Mouse (Mus musculus) adrenal gland, adult (tissue): ENCODE measurements around the gene Smim12.

Source experiments
- DNase-seq, 2 experiments: peaks; one replicate each; pipeline ENCODE4 v3.0.0; 2022 to 2023; ENCODE audit warnings: low spot score in 1 of 2; ENCODE audit not compliant: inconsistent age in 2 of 2

The Smim12 gene

GRCm38 (mm10) chr4:127233416-127234125 lies 10.0 kb upstream of the Smim12 start:
- no peak for DNase-seq

DNA sequence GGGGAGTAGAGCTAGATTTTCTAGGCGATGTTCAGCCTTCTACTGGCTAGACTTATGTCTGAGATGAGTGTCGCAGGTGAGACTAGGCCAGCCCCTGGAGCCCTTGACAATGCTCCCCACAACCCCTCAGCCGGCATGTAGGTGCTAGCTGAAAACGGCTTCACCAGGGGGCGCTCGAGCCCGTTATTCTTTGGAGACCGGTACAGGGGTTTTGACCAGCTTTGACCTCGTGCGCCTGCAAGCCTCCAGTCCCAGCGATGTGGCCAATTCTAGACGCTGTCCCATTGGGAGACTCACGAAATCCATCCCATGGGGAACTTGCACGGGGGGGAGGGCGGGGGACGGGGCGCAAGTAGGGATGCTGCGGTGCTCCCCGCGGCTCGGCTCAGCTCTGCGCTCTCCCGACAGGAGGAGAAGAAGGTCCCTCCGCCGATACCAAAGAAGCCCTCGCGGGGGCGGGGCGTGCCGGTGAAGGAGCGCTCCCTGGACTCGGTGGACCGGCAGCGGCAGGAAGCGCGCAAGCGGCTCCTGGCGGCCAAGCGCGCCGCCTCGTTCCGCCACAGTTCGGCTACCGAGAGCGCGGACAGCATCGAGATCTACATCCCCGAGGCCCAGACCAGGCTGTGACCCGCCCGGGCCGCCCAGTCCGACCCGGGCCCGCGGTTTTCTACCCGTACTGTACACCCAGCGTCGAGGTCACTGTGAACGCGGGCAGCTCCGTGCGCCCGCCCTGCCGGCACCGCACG lies 7.7 kb upstream of the Smim12 start:
- DNase-seq = peak; percentile 82 to 93

GRCm38 (mm10) chr4:127236631-127237030 lies 7.0 kb upstream of the Smim12 start:
- peak in 1 of 2 experiments; percentile 39 for DNase-seq

- DNase-seq = no peak
Measured at GRCm38 (mm10) chr4:127237271-127237670, 6.3 kb upstream of the Smim12 start.

- DNase-seq = no peak
Measured at GRCm38 (mm10) chr4:127242696-127243095, 888 bp upstream of the Smim12 start.

DNA sequence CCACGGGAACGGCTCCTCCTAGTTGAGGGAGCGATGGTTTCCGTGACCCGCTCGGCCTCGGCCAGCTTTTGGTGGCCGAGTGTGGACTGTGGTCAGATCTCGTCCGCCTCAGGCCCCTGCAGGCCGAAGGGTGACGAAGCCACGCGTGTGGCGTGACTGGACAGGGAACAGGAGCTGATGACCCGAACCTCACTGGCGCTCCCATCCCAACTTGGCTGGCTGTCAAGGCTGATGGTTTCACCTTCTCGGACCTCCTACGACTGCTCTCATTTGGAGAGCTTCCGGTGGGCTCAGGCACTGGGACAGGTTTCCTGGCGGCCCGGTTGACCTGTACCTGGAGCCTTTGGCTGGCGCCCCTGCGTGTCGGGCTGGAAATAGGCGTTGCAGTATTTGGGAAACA lies 369 bp downstream of the Smim12 start:
- no peak for DNase-seq

GRCm38 (mm10) chr4:127249701-127250349 lies 6.2 kb downstream of the Smim12 start:
- peak; percentile 92 to 98 for DNase-seq

DNA sequence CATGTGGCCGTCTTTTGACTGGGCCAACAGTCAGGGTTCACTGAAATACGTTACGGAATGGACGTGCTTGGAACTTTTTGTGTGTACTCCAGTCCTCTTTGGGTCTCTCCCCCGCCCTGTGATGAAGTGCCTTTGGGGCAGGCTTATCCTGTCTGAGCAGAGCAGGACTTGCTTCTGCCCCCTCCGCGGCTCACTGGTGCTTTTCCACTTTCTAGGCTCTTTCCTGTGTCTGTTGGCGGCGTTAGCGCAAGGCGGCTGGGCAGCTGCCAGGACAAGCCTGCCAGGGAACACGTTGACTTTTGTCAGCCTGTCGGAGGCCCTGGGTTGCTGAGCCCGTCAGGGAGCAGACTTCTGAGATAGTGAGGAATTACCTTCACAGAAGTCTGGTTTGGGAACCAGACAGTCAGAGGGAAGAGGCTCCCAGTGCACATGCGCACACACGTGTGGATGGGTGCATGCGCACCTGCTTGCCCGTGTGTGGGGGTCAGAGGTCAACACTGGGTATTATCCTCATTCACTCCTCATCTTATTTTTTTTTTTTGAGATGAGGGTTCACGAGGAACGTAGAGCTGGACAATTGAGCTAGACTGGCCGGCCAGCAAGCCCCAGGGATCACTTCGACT lies 8.5 kb downstream of the Smim12 start:
- peak; percentile 91 to 94 for DNase-seq

GRCm38 (mm10) chr4:127256739-127257138 lies 13.2 kb downstream of the Smim12 start:
- peak in 1 of 2 experiments; percentile 22 for DNase-seq

GRCm38 (mm10) chr4:127258186-127258897 lies 14.8 kb downstream of the Smim12 start:
- peak in 1 of 2 experiments; percentile 37 for DNase-seq

- DNase-seq = no peak
Measured at GRCm38 (mm10) chr4:127261601-127262000, 18.0 kb downstream of the Smim12 start.

GRCm38 (mm10) chr4:127263438-127264182 lies 20.0 kb downstream of the Smim12 start:
- no peak for DNase-seq

DNA sequence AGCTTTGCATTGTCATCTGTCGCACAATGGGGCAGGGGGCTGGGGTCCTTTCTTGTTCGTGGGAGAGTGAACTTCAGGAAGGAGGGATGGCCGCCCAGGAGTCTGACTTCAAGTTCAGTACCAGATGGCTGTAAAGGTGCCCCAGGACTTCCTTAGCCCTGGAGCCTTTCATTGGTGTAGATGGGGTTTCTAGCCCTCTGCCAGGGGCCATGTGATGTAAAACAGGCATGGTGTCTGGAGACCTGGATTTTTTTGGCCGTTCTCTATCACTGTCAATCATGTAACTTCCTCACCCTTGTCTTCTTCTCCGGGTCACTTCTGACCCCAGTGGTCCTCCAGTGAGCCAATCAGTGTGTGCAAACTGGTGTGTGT lies 20.6 kb downstream of the Smim12 start:
- no peak for DNase-seq

- peak; percentile 37 to 43 for DNase-seq
Measured at GRCm38 (mm10) chr4:127278451-127279001, 34.9 kb downstream of the Smim12 start.

- DNase-seq = no peak
Measured at GRCm38 (mm10) chr4:127279241-127279640, 35.7 kb downstream of the Smim12 start.

DNA sequence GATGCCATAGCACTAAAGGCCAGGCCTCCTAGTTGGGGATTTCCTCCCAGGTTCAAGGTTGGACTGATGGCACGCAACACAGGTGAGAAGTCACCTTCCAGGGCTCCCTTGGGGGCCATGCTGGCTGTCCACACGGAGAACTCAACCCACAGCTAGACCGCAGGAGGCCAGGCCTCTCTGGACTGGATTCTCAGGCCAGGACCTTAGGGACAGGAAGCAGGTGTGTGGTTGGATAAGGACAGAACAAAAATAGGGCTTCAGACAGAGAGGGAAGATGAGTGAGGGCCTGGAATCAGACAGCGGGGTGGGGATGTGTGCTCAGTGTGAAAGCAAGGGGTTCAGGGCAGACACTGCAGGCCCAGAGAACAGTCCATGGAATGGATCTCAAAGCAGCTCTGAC lies 43.3 kb downstream of the Smim12 start:
- DNase-seq = no peak

- peak; percentile 14 to 40 for DNase-seq
Measured at GRCm38 (mm10) chr4:127289039-127289548, 45.5 kb downstream of the Smim12 start.

- DNase-seq = peak in 1 of 2 experiments; percentile 62
Measured at GRCm38 (mm10) chr4:127292631-127293030, 49.0 kb downstream of the Smim12 start.
